Mouse (Mus musculus) urinary bladder, postnatal 4 days (tissue): ENCODE measurements around the gene Morn2.

Source experiments
- DNase-seq, 2 experiments: peaks; one replicate each; pipeline ENCODE4 v3.0.0; 2021 to 2022; ENCODE audit warnings: low spot score in 2 of 2

The Morn2 gene

GRCm38 (mm10) chr17:80323658-80324057 lies 33.7 kb downstream of the Morn2 start:
- DNase-seq: no peak

GRCm38 (mm10) chr17:80324521-80324920 lies 34.5 kb downstream of the Morn2 start:
- DNase-seq: no peak

- DNase-seq: no peak
These were observed 35.5 kb downstream of the Morn2 start for GRCm38 (mm10) chr17:80325456-80325855.

- no peak for DNase-seq
These were observed 36.4 kb downstream of the Morn2 start for GRCm38 (mm10) chr17:80326431-80326830.

- no peak for DNase-seq
These were observed 42.4 kb downstream of the Morn2 start for GRCm38 (mm10) chr17:80332386-80332785.

- DNase-seq: no peak
These were observed 55.3 kb downstream of the Morn2 start for GRCm38 (mm10) chr17:80345277-80345676.

GRCm38 (mm10) chr17:80346591-80347125 lies 56.7 kb downstream of the Morn2 start:
- DNase-seq: no peak
